Mouse (Mus musculus): ENCODE measurements around the gene Phyh. TPM values are rescaled to one million over a fixed set of nuclear protein-coding genes. Genes with fewer than 3 reads are reported as not detected.

Gene Phyh
- 82.6 and 86.8 TPM in 2 replicates for polyA plus RNA-seq (2015; fragmentation: Nextera tagmentation; extraction: Ambion mirVana)

DNA sequence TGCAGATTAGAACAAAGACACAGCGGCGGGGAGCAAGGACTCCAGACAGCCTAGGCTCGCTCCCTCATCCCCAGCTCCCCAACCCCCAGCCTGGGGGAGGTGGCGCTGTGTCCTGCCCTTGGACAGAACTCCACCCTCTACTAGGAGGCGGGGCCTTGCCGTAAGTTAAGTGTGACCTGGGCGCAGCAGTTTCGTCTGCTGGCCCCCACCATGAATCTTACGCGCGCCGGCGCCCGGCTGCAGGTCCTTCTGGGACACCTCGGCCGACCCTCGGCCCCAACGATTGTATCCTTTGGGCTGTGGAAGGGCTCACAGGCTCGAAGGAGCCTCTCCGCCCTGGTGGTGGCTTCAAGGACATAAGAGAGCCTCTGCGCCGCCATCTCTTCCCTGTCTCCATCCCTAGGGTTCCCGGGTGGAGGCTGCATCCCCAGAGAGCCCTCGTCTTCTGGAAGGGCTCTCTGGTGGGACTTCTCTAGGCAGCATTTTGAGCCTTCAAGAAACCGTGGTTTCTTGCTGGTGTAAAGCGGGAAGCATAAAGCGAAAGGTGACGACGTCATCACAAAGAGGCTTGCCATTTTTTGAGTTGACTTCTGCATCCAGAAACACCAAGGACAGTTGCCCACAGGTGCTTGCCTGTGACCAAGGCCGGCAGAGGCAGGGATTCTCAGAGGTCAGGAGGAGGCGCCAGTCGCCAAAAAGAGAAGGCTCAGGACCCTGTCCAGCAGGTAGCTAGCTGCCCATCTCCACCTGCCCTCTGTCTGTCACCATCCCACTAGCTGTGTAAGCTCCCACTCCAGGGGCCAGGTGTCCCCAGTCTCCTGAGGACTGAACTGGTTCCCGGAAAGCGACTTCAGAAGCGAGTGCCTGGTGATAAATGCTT is at the start of gene Phyh:
Gene Phyh, plus strand, starts transcription at position 160 of the 880 bp plus-strand sequence.
- Histone ChIP-seq H3K9ac (ENCODE audit: low read length) (peak within 1 kb of the TSS; percentile 90), H3K27ac (ENCODE audit: low read length) (peak within 1 kb of the TSS; percentile 82), H3K36me3 (ENCODE audit: control insufficient read depth, insufficient read depth, low read length) (no peaks in the 10 kb centered on the region), H3K4me3 (replicated peaks; ENCODE audit: low read length) (peak within 1 kb of the TSS; percentile 81), H3K4me2 (ENCODE audit: low read depth, low read length) (peak within 1 kb of the TSS; percentile 88), H3K4me1 (ENCODE audit: control insufficient read depth, insufficient read depth, low read length) (peaks cover 7% of the 10 kb centered on the region), H3K9me3 (replicated peaks; ENCODE audit: control insufficient read depth, low read length) (0 out of 2 replicates have a peak, but pooled peaks cover 3% of the 10 kb centered on the region), H3K27me3 (ENCODE audit: control insufficient read depth, insufficient read depth, low read length) (no peaks in the 10 kb centered on the region)
- peak; percentile 92 for ATAC-seq (ENCODE audit: insufficient read depth, low FRiP score)
- WGBS: 6% methylated on average over 35 of the region's 35 CpGs

DNA sequence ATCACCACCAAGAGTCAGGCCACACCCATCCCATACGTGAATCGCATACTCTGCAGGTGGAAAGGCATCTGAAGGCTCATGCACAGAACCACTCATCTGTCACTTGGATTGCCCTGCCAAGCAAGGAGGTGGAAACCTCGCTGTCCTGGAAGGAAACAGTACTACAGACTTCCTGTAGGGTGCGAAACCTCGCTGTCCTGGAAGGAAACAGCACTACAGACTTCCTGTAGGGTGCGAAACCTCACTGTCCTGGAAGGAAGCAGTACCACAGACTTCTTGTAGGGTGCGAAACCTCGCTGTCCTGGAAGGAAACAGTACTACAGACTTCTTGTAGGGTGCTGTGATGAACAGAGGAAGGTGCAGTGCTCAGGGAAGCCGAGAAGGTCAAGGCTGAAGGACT is 46.1 kb upstream of the Phyh start:
- no peak overlapping the region for H3K4me3 ChIP-seq (replicated peaks; ENCODE audit: low read length)

DNA sequence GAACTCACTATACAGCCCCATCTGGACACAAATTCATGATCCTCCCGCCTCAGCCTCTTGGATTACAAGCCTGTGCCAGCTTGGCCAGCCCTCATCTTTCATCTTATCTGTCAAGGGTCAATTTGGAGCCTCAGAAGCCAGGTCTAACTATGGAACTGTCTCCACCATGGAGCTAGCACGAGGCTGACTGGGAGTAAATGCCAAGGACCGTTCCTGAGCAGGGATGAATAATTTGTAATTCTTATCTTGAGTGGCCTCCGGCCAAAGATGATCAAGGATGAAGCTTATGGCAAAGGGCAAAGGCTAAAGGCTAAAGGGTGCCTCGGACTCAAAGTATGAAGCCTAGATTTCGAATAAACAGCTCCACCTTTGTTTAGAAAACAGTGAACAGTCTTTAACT is 45.5 kb upstream of the Phyh start:
- 22% methylated on average over 6 of the region's 6 CpGs for WGBS
- H3K27me3 ChIP-seq (ENCODE audit: control insufficient read depth, insufficient read depth, low read length): no peaks in the 10 kb centered on the region
- no peak overlapping the region for H3K4me2 ChIP-seq (ENCODE audit: low read depth, low read length)
- no peak for ATAC-seq (ENCODE audit: insufficient read depth, low FRiP score)
- no peak overlapping the region for H3K27ac ChIP-seq (ENCODE audit: low read length)
- H3K36me3 ChIP-seq (ENCODE audit: control insufficient read depth, insufficient read depth, low read length): no peaks in the 10 kb centered on the region
- no peaks in the 10 kb centered on the region for H3K4me1 ChIP-seq (ENCODE audit: control insufficient read depth, insufficient read depth, low read length)
- H3K9ac ChIP-seq (ENCODE audit: low read length): no peak overlapping the region
- no peak overlapping the region for H3K4me3 ChIP-seq (replicated peaks; ENCODE audit: low read length)
- no peaks in the 10 kb centered on the region for H3K9me3 ChIP-seq (replicated peaks; ENCODE audit: control insufficient read depth, low read length)

More for the DNA sequence above, 46.1 kb upstream of the Phyh start:
- no peak for ATAC-seq (ENCODE audit: insufficient read depth, low FRiP score)
- H3K27ac ChIP-seq (ENCODE audit: low read length): no peak overlapping the region
- no peaks in the 10 kb centered on the region for H3K27me3 ChIP-seq (ENCODE audit: control insufficient read depth, insufficient read depth, low read length)
- no peak overlapping the region for H3K9ac ChIP-seq (ENCODE audit: low read length)
- H3K4me1 ChIP-seq (ENCODE audit: control insufficient read depth, insufficient read depth, low read length): no peaks in the 10 kb centered on the region
- H3K4me2 ChIP-seq (ENCODE audit: low read depth, low read length): no peak overlapping the region
- H3K36me3 ChIP-seq (ENCODE audit: control insufficient read depth, insufficient read depth, low read length): no peaks in the 10 kb centered on the region
- 69% methylated on average over 9 of the region's 9 CpGs for WGBS
- H3K9me3 ChIP-seq (replicated peaks; ENCODE audit: control insufficient read depth, low read length): no peaks in the 10 kb centered on the region

DNA sequence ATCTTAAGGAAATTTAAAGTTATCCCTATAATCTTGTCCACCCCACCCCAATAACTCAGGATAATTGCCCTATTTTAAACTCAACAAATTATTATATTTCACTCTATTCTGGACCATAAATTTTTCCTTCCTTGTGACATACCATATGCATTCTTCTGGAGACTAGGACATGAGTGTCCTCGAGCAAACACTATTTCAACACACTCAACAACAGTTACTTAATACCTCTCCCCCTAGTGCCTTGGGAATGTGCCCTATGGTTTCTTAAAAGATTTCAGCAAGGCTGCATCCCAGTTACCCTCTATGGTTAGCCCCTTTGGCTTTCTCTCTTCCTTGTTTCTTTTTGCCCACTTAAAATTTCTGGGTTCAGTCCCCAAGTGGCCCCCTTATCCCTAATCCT is 43.7 kb upstream of the Phyh start:
- 57% methylated on average over 1 of the region's 1 CpGs for WGBS

DNA sequence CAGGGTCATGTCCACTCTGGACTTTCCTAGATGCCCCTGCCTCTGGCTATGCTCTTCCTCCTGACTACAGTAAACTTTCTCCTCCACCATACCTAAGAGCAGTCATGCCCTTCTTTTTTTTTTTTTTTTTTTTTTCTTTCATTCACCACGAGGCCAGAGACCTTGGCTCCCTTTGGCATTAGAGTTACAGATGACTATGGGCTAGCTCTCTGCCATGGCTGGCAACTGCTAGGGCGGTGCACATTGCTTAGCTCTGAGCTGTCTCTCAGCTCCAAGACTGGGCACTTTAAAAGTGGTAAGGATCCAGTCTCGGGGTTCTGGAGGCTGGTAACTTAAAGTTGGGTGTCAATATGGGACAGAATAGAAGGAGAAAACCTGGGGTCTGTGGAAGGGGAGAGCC is 42.7 kb upstream of the Phyh start:
- no peak overlapping the region for H3K27ac ChIP-seq (ENCODE audit: low read length)
- 0 out of 2 replicates have a peak, but pooled peaks cover 4% of the 10 kb centered on the region for H3K4me1 ChIP-seq (ENCODE audit: control insufficient read depth, insufficient read depth, low read length)
- no peaks in the 10 kb centered on the region for H3K9me3 ChIP-seq (replicated peaks; ENCODE audit: control insufficient read depth, low read length)
- WGBS: 70% methylated on average over 3 of the region's 3 CpGs
- H3K27me3 ChIP-seq (ENCODE audit: control insufficient read depth, insufficient read depth, low read length): no peaks in the 10 kb centered on the region
- H3K4me3 ChIP-seq (replicated peaks; ENCODE audit: low read length): no peak overlapping the region
- no peak overlapping the region for H3K9ac ChIP-seq (ENCODE audit: low read length)
- H3K36me3 ChIP-seq (ENCODE audit: control insufficient read depth, insufficient read depth, low read length): no peaks in the 10 kb centered on the region
- no peak overlapping the region for H3K4me2 ChIP-seq (ENCODE audit: low read depth, low read length)
- ATAC-seq (ENCODE audit: insufficient read depth, low FRiP score): no peak

More for the DNA sequence above, 43.7 kb upstream of the Phyh start:
- no peaks in the 10 kb centered on the region for H3K4me1 ChIP-seq (ENCODE audit: control insufficient read depth, insufficient read depth, low read length)
- H3K36me3 ChIP-seq (ENCODE audit: control insufficient read depth, insufficient read depth, low read length): no peaks in the 10 kb centered on the region
- no peak overlapping the region for H3K4me2 ChIP-seq (ENCODE audit: low read depth, low read length)
- ATAC-seq (ENCODE audit: insufficient read depth, low FRiP score): no peak
- H3K4me3 ChIP-seq (replicated peaks; ENCODE audit: low read length): no peak overlapping the region
- H3K9me3 ChIP-seq (replicated peaks; ENCODE audit: control insufficient read depth, low read length): no peaks in the 10 kb centered on the region
- no peaks in the 10 kb centered on the region for H3K27me3 ChIP-seq (ENCODE audit: control insufficient read depth, insufficient read depth, low read length)
- H3K9ac ChIP-seq (ENCODE audit: low read length): no peak overlapping the region
- no peak overlapping the region for H3K27ac ChIP-seq (ENCODE audit: low read length)

DNA sequence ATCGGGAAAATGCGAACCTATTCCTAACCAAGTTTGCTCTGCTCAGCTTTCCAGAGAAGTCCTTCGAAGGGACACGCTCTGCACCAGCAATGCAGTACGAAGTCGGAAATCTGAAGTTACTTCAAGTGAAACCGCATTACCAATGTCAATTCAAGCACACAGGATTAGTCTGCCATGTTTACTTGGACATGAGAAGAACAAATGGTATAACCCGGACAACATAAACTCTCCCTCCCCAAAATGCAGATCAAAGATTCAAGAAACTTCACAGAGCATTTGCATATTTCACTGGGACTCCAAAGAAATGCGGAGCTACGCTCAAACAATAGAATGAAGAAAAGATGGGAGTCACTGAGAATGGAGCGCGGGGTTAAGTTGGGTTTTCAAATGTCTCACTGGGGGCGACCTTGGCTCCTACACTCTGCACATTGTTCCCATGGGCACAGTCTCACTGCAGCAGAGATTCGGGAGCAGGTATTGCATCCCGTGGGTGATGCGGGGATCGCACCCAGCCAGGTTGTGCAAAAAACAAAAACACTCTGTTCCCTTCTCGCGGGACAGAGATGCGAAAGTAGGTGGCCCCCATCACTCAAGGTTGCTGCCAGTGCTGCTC is 38.0 kb upstream of the Phyh start:
- Histone ChIP-seq H3K4me3 (replicated peaks; ENCODE audit: low read length) (peak overlapping the region; percentile 90), H3K27me3 (ENCODE audit: control insufficient read depth, insufficient read depth, low read length) (no peaks in the 10 kb centered on the region), H3K4me1 (ENCODE audit: control insufficient read depth, insufficient read depth, low read length) (peaks cover 7% of the 10 kb centered on the region), H3K27ac (ENCODE audit: low read length) (peak overlapping the region; percentile 99), H3K36me3 (ENCODE audit: control insufficient read depth, insufficient read depth, low read length) (no peaks in the 10 kb centered on the region), H3K4me2 (ENCODE audit: low read depth, low read length) (peak overlapping the region; percentile 76), H3K9ac (ENCODE audit: low read length) (peak overlapping the region; percentile 99), H3K9me3 (replicated peaks; ENCODE audit: control insufficient read depth, low read length) (no peaks in the 10 kb centered on the region)
- WGBS: 4% methylated on average over 20 of the region's 20 CpGs
- no peak for ATAC-seq (ENCODE audit: insufficient read depth, low FRiP score)

- Histone ChIP-seq H3K36me3 (ENCODE audit: control insufficient read depth, insufficient read depth, low read length) (no peaks in the 10 kb centered on the region), H3K4me3 (replicated peaks; ENCODE audit: low read length) (peak within 1 kb of the TSS; percentile 90), H3K4me1 (ENCODE audit: control insufficient read depth, insufficient read depth, low read length) (peaks cover 7% of the 10 kb centered on the region), H3K27ac (ENCODE audit: low read length) (peak within 1 kb of the TSS; percentile 99), H3K9ac (ENCODE audit: low read length) (peak within 1 kb of the TSS; percentile 99), H3K27me3 (ENCODE audit: control insufficient read depth, insufficient read depth, low read length) (no peaks in the 10 kb centered on the region), H3K9me3 (replicated peaks; ENCODE audit: control insufficient read depth, low read length) (no peaks in the 10 kb centered on the region), H3K4me2 (ENCODE audit: low read depth, low read length) (peak within 1 kb of the TSS; percentile 84)
- WGBS: under 1% methylated on average over 84 of the region's 115 CpGs
- ATAC-seq (ENCODE audit: insufficient read depth, low FRiP score): peak; percentile 77
These were observed 37.2 kb upstream of the Phyh start, which contains the start of gene Sephs1 for GRCm38 (mm10) chr2:4881350-4882248. Sephs1 (plus strand) TSS chr2:4881564.

GRCm38 (mm10) chr2:4882249-4882791 is 36.5 kb upstream of the Phyh start:
- Histone ChIP-seq H3K27ac (ENCODE audit: low read length) (peak overlapping the region; percentile 99), H3K9ac (ENCODE audit: low read length) (peak overlapping the region; percentile 99), H3K4me3 (replicated peaks; ENCODE audit: low read length) (peak overlapping the region; percentile 90), H3K4me2 (ENCODE audit: low read depth, low read length) (peak overlapping the region; percentile 84), H3K9me3 (replicated peaks; ENCODE audit: control insufficient read depth, low read length) (no peaks in the 10 kb centered on the region), H3K27me3 (ENCODE audit: control insufficient read depth, insufficient read depth, low read length) (no peaks in the 10 kb centered on the region), H3K4me1 (ENCODE audit: control insufficient read depth, insufficient read depth, low read length) (peaks cover 7% of the 10 kb centered on the region), H3K36me3 (ENCODE audit: control insufficient read depth, insufficient read depth, low read length) (peaks cover 3% of the 10 kb centered on the region; the same call in 1 of the 2 replicates)
- under 1% methylated on average over 62 of the region's 63 CpGs for WGBS
- ATAC-seq (ENCODE audit: insufficient read depth, low FRiP score): peak; percentile 59
